Mouse (Mus musculus): Measurements from ENCODE around the gene Zfp975. TPM values are rescaled to one million over a fixed set of nuclear protein-coding genes. Genes with fewer than 3 reads are reported as not detected.
A peak's percentile ranks its signal among the peaks of the same experiment; 100 is the strongest.
"Not testable (repeated sequence)": the region's sequence is repeated elsewhere in the genome, so short reads cannot be mapped to it uniquely, and the experiment has no call there.

Zfp975 gene
- polyA plus RNA-seq (2014; fragmentation: Nextera tagmentation; extraction: Ambion mirVana) = 9.9 and 10.2 TPM in 2 replicates

- Histone ChIP-seq H3K4me2 (ENCODE audit: low read depth) (peak within 1 kb of the TSS; percentile 39), H3K4me3 (ENCODE audit: low read depth, low read length) (peak within 1 kb of the TSS; percentile 47), H3K9ac (ENCODE audit: low read length) (peak within 1 kb of the TSS; percentile 64)
- H3K36me3 ChIP-seq (ENCODE audit: control insufficient read depth, insufficient read depth, low read length); H3K27ac ChIP-seq (ENCODE audit: low read depth, low read length); H3K9me3 ChIP-seq (ENCODE audit: control insufficient read depth, low read length); H3K4me1 ChIP-seq (ENCODE audit: control insufficient read depth, insufficient read depth, low read length); H3K27me3 ChIP-seq (ENCODE audit: control insufficient read depth, insufficient read depth, low read length): not testable (repeated sequence)
- peak; percentile 83 for DNase-seq (ENCODE audit: low spot score)
- ATAC-seq (ENCODE audit: insufficient read depth, low FRiP score, low TSS enrichment) = peak; percentile 100
- under 1% methylated on average over 23 of the region's 23 CpGs for WGBS
Observed at GRCm38 (mm10) chr7:42692362-42693158, at the start of gene Zfp975. Zfp975 (minus strand) TSS chr7:42692742.

GRCm38 (mm10) chr7:42738536-42739210 lies 46.1 kb upstream of the Zfp975 start:
- 85% methylated on average over 10 of the region's 10 CpGs for WGBS
- Histone ChIP-seq H3K4me3 (ENCODE audit: low read depth, low read length) (no peak overlapping the region), H3K4me1 (ENCODE audit: control insufficient read depth, insufficient read depth, low read length) (no peaks in the 10 kb centered on the region), H3K9me3 (ENCODE audit: control insufficient read depth, low read length) (0 out of 2 replicates have a peak, but pooled peaks cover 3% of the 10 kb centered on the region), H3K27me3 (ENCODE audit: control insufficient read depth, insufficient read depth, low read length) (no peaks in the 10 kb centered on the region), H3K27ac (ENCODE audit: low read depth, low read length) (no peak overlapping the region), H3K36me3 (ENCODE audit: control insufficient read depth, insufficient read depth, low read length) (no peaks in the 10 kb centered on the region), H3K9ac (ENCODE audit: low read length) (no peak overlapping the region), H3K4me2 (ENCODE audit: low read depth) (no peak overlapping the region)
- DNase-seq (ENCODE audit: low spot score) (no peak), ATAC-seq (ENCODE audit: insufficient read depth, low FRiP score, low TSS enrichment) (no peak)

GRCm38 (mm10) chr7:42726917-42727316 lies 34.4 kb upstream of the Zfp975 start, which contains the start of gene Gm17067:
Gm17067 (minus strand) TSS chr7:42727017.
- H3K4me2 ChIP-seq (ENCODE audit: low read depth); H3K27ac ChIP-seq (ENCODE audit: low read depth, low read length); H3K9ac ChIP-seq (ENCODE audit: low read length); H3K9me3 ChIP-seq (ENCODE audit: control insufficient read depth, low read length); H3K4me3 ChIP-seq (ENCODE audit: low read depth, low read length); H3K4me1 ChIP-seq (ENCODE audit: control insufficient read depth, insufficient read depth, low read length); ATAC-seq (ENCODE audit: insufficient read depth, low FRiP score, low TSS enrichment); H3K36me3 ChIP-seq (ENCODE audit: control insufficient read depth, insufficient read depth, low read length); DNase-seq (ENCODE audit: low spot score); H3K27me3 ChIP-seq (ENCODE audit: control insufficient read depth, insufficient read depth, low read length): not testable (repeated sequence)
- 94% methylated on average over 4 of the region's 4 CpGs for WGBS

GRCm38 (mm10) chr7:42693251-42693650 lies 709 bp upstream of the Zfp975 start:
- H3K9me3 ChIP-seq (ENCODE audit: control insufficient read depth, low read length); H3K36me3 ChIP-seq (ENCODE audit: control insufficient read depth, insufficient read depth, low read length); H3K27ac ChIP-seq (ENCODE audit: low read depth, low read length); H3K27me3 ChIP-seq (ENCODE audit: control insufficient read depth, insufficient read depth, low read length); H3K9ac ChIP-seq (ENCODE audit: low read length); H3K4me1 ChIP-seq (ENCODE audit: control insufficient read depth, insufficient read depth, low read length); DNase-seq (ENCODE audit: low spot score): not testable (repeated sequence)
- Histone ChIP-seq H3K4me3 (ENCODE audit: low read depth, low read length) (peak overlapping the region; percentile 47), H3K4me2 (ENCODE audit: low read depth) (peak overlapping the region; percentile 39)
- 2% methylated on average over 4 of the region's 4 CpGs for WGBS
- ATAC-seq (ENCODE audit: insufficient read depth, low FRiP score, low TSS enrichment) = 0 out of 2 replicates have a peak, but pooled peaks have one; percentile 6

- H3K9me3 ChIP-seq (ENCODE audit: control insufficient read depth, low read length) = not testable (repeated sequence)
Observed at GRCm38 (mm10) chr7:42680081-42680480, 12.5 kb downstream of the Zfp975 start.

GRCm38 (mm10) chr7:42679646-42680045 lies 12.9 kb downstream of the Zfp975 start:
- not testable (repeated sequence) for H3K27me3 ChIP-seq (ENCODE audit: control insufficient read depth, insufficient read depth, low read length); H3K4me2 ChIP-seq (ENCODE audit: low read depth); ATAC-seq (ENCODE audit: insufficient read depth, low FRiP score, low TSS enrichment); H3K27ac ChIP-seq (ENCODE audit: low read depth, low read length); H3K9me3 ChIP-seq (ENCODE audit: control insufficient read depth, low read length); H3K4me3 ChIP-seq (ENCODE audit: low read depth, low read length); H3K9ac ChIP-seq (ENCODE audit: low read length); H3K4me1 ChIP-seq (ENCODE audit: control insufficient read depth, insufficient read depth, low read length); H3K36me3 ChIP-seq (ENCODE audit: control insufficient read depth, insufficient read depth, low read length); DNase-seq (ENCODE audit: low spot score)

More at GRCm38 (mm10) chr7:42680081-42680480, 12.5 kb downstream of the Zfp975 start:
- 90% methylated on average over 6 of the region's 6 CpGs for WGBS
- not testable (repeated sequence) for H3K27ac ChIP-seq (ENCODE audit: low read depth, low read length); H3K27me3 ChIP-seq (ENCODE audit: control insufficient read depth, insufficient read depth, low read length); DNase-seq (ENCODE audit: low spot score); H3K36me3 ChIP-seq (ENCODE audit: control insufficient read depth, insufficient read depth, low read length); ATAC-seq (ENCODE audit: insufficient read depth, low FRiP score, low TSS enrichment); H3K4me2 ChIP-seq (ENCODE audit: low read depth); H3K4me1 ChIP-seq (ENCODE audit: control insufficient read depth, insufficient read depth, low read length); H3K9ac ChIP-seq (ENCODE audit: low read length); H3K4me3 ChIP-seq (ENCODE audit: low read depth, low read length)

GRCm38 (mm10) chr7:42660140-42660539 lies 32.4 kb downstream of the Zfp975 start:
- not testable (repeated sequence) for H3K9me3 ChIP-seq (ENCODE audit: control insufficient read depth, low read length); H3K4me2 ChIP-seq (ENCODE audit: low read depth); H3K36me3 ChIP-seq (ENCODE audit: control insufficient read depth, insufficient read depth, low read length); H3K9ac ChIP-seq (ENCODE audit: low read length); H3K4me1 ChIP-seq (ENCODE audit: control insufficient read depth, insufficient read depth, low read length); DNase-seq (ENCODE audit: low spot score); H3K4me3 ChIP-seq (ENCODE audit: low read depth, low read length); H3K27ac ChIP-seq (ENCODE audit: low read depth, low read length); H3K27me3 ChIP-seq (ENCODE audit: control insufficient read depth, insufficient read depth, low read length); ATAC-seq (ENCODE audit: insufficient read depth, low FRiP score, low TSS enrichment)
- WGBS = 64% methylated on average over 4 of the region's 5 CpGs

- H3K4me2 ChIP-seq (ENCODE audit: low read depth); H3K36me3 ChIP-seq (ENCODE audit: control insufficient read depth, insufficient read depth, low read length); H3K9ac ChIP-seq (ENCODE audit: low read length); H3K27me3 ChIP-seq (ENCODE audit: control insufficient read depth, insufficient read depth, low read length); DNase-seq (ENCODE audit: low spot score); H3K27ac ChIP-seq (ENCODE audit: low read depth, low read length); H3K4me1 ChIP-seq (ENCODE audit: control insufficient read depth, insufficient read depth, low read length); ATAC-seq (ENCODE audit: insufficient read depth, low FRiP score, low TSS enrichment); H3K4me3 ChIP-seq (ENCODE audit: low read depth, low read length); H3K9me3 ChIP-seq (ENCODE audit: control insufficient read depth, low read length): not testable (repeated sequence)
- WGBS = 70% methylated on average over 2 of the region's 2 CpGs
Observed at GRCm38 (mm10) chr7:42655211-42655610, 37.3 kb downstream of the Zfp975 start.

Data from neural tube, embryonic 11.5 days (tissue).